In genomic region chr1:90207279-90207678, GRCm38 (mm10) we compare ENCODE assay signal across 9 mouse cellular contexts. TPM values are rescaled to one million over a fixed set of nuclear protein-coding genes. Genes with fewer than 3 reads are reported as not detected.
DNase-seq lines count a peak whose midpoint lies in the region; ATAC-seq and TF ChIP-seq lines count a peak whose summit lies in the region.
"Had no signal": no experiment of that assay in that cellular context is flagged by ENCODE, and none has a peak within 500 bp of the region (broad histone marks: within the 10 kb centered on the region; RNA-seq: fewer than 3 reads in every experiment).

No protein-coding gene starts in this region.

- H3K4me2 ChIP-seq in hindbrain, embryonic 11.5 days (replicated peaks; ENCODE audit: low read depth, low read length): peak overlapping the region; percentile 64
- peak overlapping the region; percentile 76 for H3K4me2 ChIP-seq in myocyte (ENCODE audit: low read depth)

- H3K4me3 ChIP-seq in left cerebral cortex, adult 2 months: peak overlapping the region; percentile 0; the same call in 1 of the 2 replicates
- peak overlapping the region; percentile 70 for H3K4me3 ChIP-seq in forebrain, embryonic 10.5 days
- peak overlapping the region; percentile 61; the same call in 1 of the 2 replicates for H3K4me3 ChIP-seq in hindbrain, embryonic 11.5 days (ENCODE audit: low read depth, low read length)
- no peak overlapping the region for H3K4me3 ChIP-seq in myocyte
- H3K4me3 ChIP-seq: megakaryocyte, embryonic 14.5 days had no signal

- WGBS in forebrain, embryonic 10.5 days: 77% methylated on average over 6 of the region's 6 CpGs
- WGBS in hindbrain, embryonic 11.5 days: 53% methylated on average over 6 of the region's 6 CpGs

- H3K27ac ChIP-seq in left cerebral cortex, adult 2 months: peak overlapping the region; percentile 62; the same call in 1 of the 2 replicates
- H3K27ac ChIP-seq in forebrain, embryonic 10.5 days: peak overlapping the region; percentile 86
- H3K27ac ChIP-seq in hindbrain, embryonic 11.5 days (ENCODE audit: low read depth, low read length): no peak overlapping the region

- H3K9me3 ChIP-seq in forebrain, embryonic 10.5 days: no peaks in the 10 kb centered on the region
- no peaks in the 10 kb centered on the region for H3K9me3 ChIP-seq in hindbrain, embryonic 11.5 days (ENCODE audit: control insufficient read depth, low read length)
- H3K9me3 ChIP-seq: megakaryocyte, embryonic 14.5 days had no signal

- peaks cover 71% of the 10 kb centered on the region for H3K79me2 ChIP-seq in myocyte (ENCODE audit: control insufficient read depth, insufficient read depth)

- no peak for DNase-seq in left cerebral cortex, adult 2 months (ENCODE audit: extremely low spot score in 1 of 2, low spot score in 2 of 2)
- DNase-seq in left cerebral cortex, postnatal 4 days: no peak
- DNase-seq in forebrain, embryonic 10.5 days (ENCODE audit: extremely low spot score, low spot score): no peak
- DNase-seq in hindbrain, embryonic 11.5 days (ENCODE audit: low spot score): no peak
- DNase-seq in adrenal gland, postnatal 36 days: no peak
- no peak for DNase-seq in left cerebral cortex, postnatal 14 days (ENCODE audit: low spot score in 2 of 2)
- no peak for DNase-seq in urinary bladder, adult 18-20 months (ENCODE audit: low spot score in 2 of 2)

- ATAC-seq in hindbrain, embryonic 11.5 days (ENCODE audit: low FRiP score): no peak

- peaks cover 95% of the 10 kb centered on the region for H3K4me1 ChIP-seq in forebrain, embryonic 10.5 days
- H3K4me1 ChIP-seq in hindbrain, embryonic 11.5 days (replicated peaks; ENCODE audit: control insufficient read depth, insufficient read depth, low read length): peaks cover 14% of the 10 kb centered on the region

- no peak overlapping the region for H3K9ac ChIP-seq in hindbrain, embryonic 11.5 days (ENCODE audit: low read depth, low read length)

- TF ChIP-seq POLR2A in myocyte (IDR thresholded peaks at IDR 0.05; ENCODE audit: insufficient read length, low read depth): no peak

- peaks cover 38% of the 10 kb centered on the region for H3K36me3 ChIP-seq in forebrain, embryonic 10.5 days (replicated peaks)
- no peaks in the 10 kb centered on the region for H3K36me3 ChIP-seq in hindbrain, embryonic 11.5 days (ENCODE audit: control insufficient read depth, insufficient read depth, low read length)
- no peaks in the 10 kb centered on the region for H3K36me3 ChIP-seq in myocyte (ENCODE audit: control insufficient read depth, insufficient read depth)

- intact Hi-C loops in left cerebral cortex, adult 2 months (cut with DNase I): loop anchor here (5.0 kb wide), 1 partner anchor 150 kb away; no protein-coding TSS in a partner anchor
- intact Hi-C loops in left cerebral cortex, postnatal 4 days (cut with DNase I): loop anchor here (5.0 kb wide), 1 partner anchor 145 kb away; no protein-coding TSS in a partner anchor
- intact Hi-C loops in left cerebral cortex, postnatal 14 days (cut with DNase I): loop anchor here (5.0 to 10.0 kb wide), 2 partner anchors 140 to 248 kb away; no protein-coding TSS in a partner anchor

- H3K27me3 ChIP-seq in forebrain, embryonic 10.5 days (ENCODE audit: poor library complexity, severe bottlenecking): peaks cover 14% of the 10 kb centered on the region; the same call in 1 of the 2 replicates
- peaks cover 2% of the 10 kb centered on the region; the same call in 1 of the 2 replicates for H3K27me3 ChIP-seq in hindbrain, embryonic 11.5 days (ENCODE audit: control insufficient read depth, insufficient read depth, low read length)
- H3K27me3 ChIP-seq in myocyte (ENCODE audit: control insufficient read depth, insufficient read depth, insufficient read length): no peaks in the 10 kb centered on the region

- TF ChIP-seq CTCF in left cerebral cortex, adult 2 months (IDR thresholded peaks at IDR 0.05): no peak

- no peak overlapping the region for H3ac ChIP-seq in myocyte (ENCODE audit: control insufficient read depth, insufficient read length)

TF ChIP-seq in myocyte, 11 proteins besides CTCF, POLR2A, EP300 and RAD21:
- TF ChIP-seq REST (IDR thresholded peaks at IDR 0.05; ENCODE audit: insufficient read depth, insufficient read length) (no peak), MYOG (IDR thresholded peaks at IDR 0.05; ENCODE audit: control insufficient read depth in 1 of 3, insufficient read depth in 1 of 3, insufficient read length in 2 of 3, low read depth in 2 of 3) (no peak), USF1 (IDR thresholded peaks at IDR 0.05; ENCODE audit: low read depth) (no peak), MAX (IDR thresholded peaks at IDR 0.05; ENCODE audit: low read depth) (no peak), SRF (IDR thresholded peaks at IDR 0.05; ENCODE audit: control insufficient read depth, insufficient read length, low read depth) (no peak), MYOD1 (IDR thresholded peaks at IDR 0.05; ENCODE audit: control insufficient read depth in 1 of 3, insufficient read length in 2 of 3, low read depth in 2 of 3) (no peak), POLR2AphosphoS2 (IDR thresholded peaks at IDR 0.05; ENCODE audit: insufficient read length, low read depth) (no peak), E2F4 (IDR thresholded peaks at IDR 0.05; ENCODE audit: insufficient read depth) (no peak), CEBPB (IDR thresholded peaks at IDR 0.05; ENCODE audit: insufficient read depth, poor library complexity, severe bottlenecking) (no peak), TCF3 (IDR thresholded peaks at IDR 0.05; ENCODE audit: insufficient read length, low read depth) (no peak), TCF12 (IDR thresholded peaks at IDR 0.05; ENCODE audit: insufficient read depth, poor library complexity, severe bottlenecking) (no peak)

RNA-seq across cellular contexts. Expression of gene Ackr3, which starts 3.5 kb away (rescaled TPM):
- total RNA-seq in left cerebral cortex, adult 2 months (2021): 1 to 10 TPM; 7.4 to 9.9 TPM
- total RNA-seq in left cerebral cortex, postnatal 4 days (2021): 1 to 10 TPM; 7.3 to 9.0 TPM
- polyA plus RNA-seq in forebrain, embryonic 10.5 days (2016; fragmentation: Nextera tagmentation; extraction: Ambion mirVana): 19.3 and 21.5 TPM in 2 replicates
- 25.7 and 29.6 TPM in 2 replicates for polyA plus RNA-seq in hindbrain, embryonic 11.5 days (2014; fragmentation: Nextera tagmentation; extraction: Ambion mirVana)
- 10.8 TPM for polyA plus RNA-seq in myocyte (2012; fragmentation: generic; extraction: Trizol)
- 100 to 1,000 TPM; 131 to 146 TPM for total RNA-seq in adrenal gland, postnatal 36 days (2021)
- total RNA-seq in left cerebral cortex, postnatal 14 days (2021): 10 to 100 TPM in 1 of 2 experiments, 1 to 10 TPM in 1; 7.2 to 10.5 TPM

RNA-seq across cellular contexts. Expression of gene Iqca, which starts 54.1 kb away (rescaled TPM):
- under 1 TPM; 0.29 to 0.75 TPM for total RNA-seq in left cerebral cortex, adult 2 months (2021)
- total RNA-seq in left cerebral cortex, postnatal 4 days (2021): under 1 TPM; 0.79 to 0.88 TPM
- polyA plus RNA-seq in forebrain, embryonic 10.5 days (2016; fragmentation: Nextera tagmentation; extraction: Ambion mirVana): 0.10 and 0.27 TPM in 2 replicates
- 1.0 and 1.1 TPM in 2 replicates for polyA plus RNA-seq in hindbrain, embryonic 11.5 days (2014; fragmentation: Nextera tagmentation; extraction: Ambion mirVana)
- polyA plus RNA-seq in myocyte (2012; fragmentation: generic; extraction: Trizol): 0.02 TPM
- not detected for total RNA-seq in adrenal gland, postnatal 36 days (2021)
- total RNA-seq in left cerebral cortex, postnatal 14 days (2021): under 1 TPM; 0.70 to 0.86 TPM

Comparison
In these comparisons a context has a peak if more than half of its experiments do, and no peak if none do; other contexts are left out.
1. RNA of gene Ackr3, which starts 3.5 kb away (total RNA-seq): 131 to 146 TPM in adrenal gland, postnatal 36 days; 7.2 to 10.5 TPM in left cerebral cortex, postnatal 14 days, 7.4 to 9.9 TPM in left cerebral cortex, adult 2 months and 7.3 to 9.0 TPM in left cerebral cortex, postnatal 4 days; every median in the first group is over 10 times any median in the second.